Mouse (Mus musculus): ENCODE results near the gene Vezt.

Gene Vezt

GRCm38 (mm10) chr10:94049121-94049520, 13.5 kb upstream of the Vezt start:
- no peak for TF ChIP-seq GATA4 (IDR thresholded peaks at IDR 0.05; ENCODE audit: insufficient replicate concordance, low read length)

- TF ChIP-seq GATA4 (IDR thresholded peaks at IDR 0.05; ENCODE audit: insufficient replicate concordance, low read length), result peak; percentile 86; the same call in 1 of the 2 replicates
Measured at GRCm38 (mm10) chr10:94047845-94048559, 12.4 kb upstream of the Vezt start.

- TF ChIP-seq GATA4 (IDR thresholded peaks at IDR 0.05; ENCODE audit: insufficient replicate concordance, low read length), result no peak
Measured at GRCm38 (mm10) chr10:94047024-94047423, 11.4 kb upstream of the Vezt start.

GRCm38 (mm10) chr10:94045301-94045700, 9.7 kb upstream of the Vezt start:
- TF ChIP-seq GATA4 (IDR thresholded peaks at IDR 0.05; ENCODE audit: insufficient replicate concordance, low read length), result no peak

GRCm38 (mm10) chr10:94043908-94044307, 8.3 kb upstream of the Vezt start:
- TF ChIP-seq GATA4 (IDR thresholded peaks at IDR 0.05; ENCODE audit: insufficient replicate concordance, low read length), result no peak

GRCm38 (mm10) chr10:94038366-94039260, 3.0 kb upstream of the Vezt start:
- TF ChIP-seq GATA4 (IDR thresholded peaks at IDR 0.05; ENCODE audit: insufficient replicate concordance, low read length), result no peak

- no peak for TF ChIP-seq GATA4 (IDR thresholded peaks at IDR 0.05; ENCODE audit: insufficient replicate concordance, low read length)
Measured at GRCm38 (mm10) chr10:94037596-94037995, 2.0 kb upstream of the Vezt start.

GRCm38 (mm10) chr10:94037196-94037595, 1.6 kb upstream of the Vezt start:
- no peak for TF ChIP-seq GATA4 (IDR thresholded peaks at IDR 0.05; ENCODE audit: insufficient replicate concordance, low read length)

GRCm38 (mm10) chr10:94036375-94036758, 750 bp upstream of the Vezt start:
- no peak for TF ChIP-seq GATA4 (IDR thresholded peaks at IDR 0.05; ENCODE audit: insufficient replicate concordance, low read length)

- TF ChIP-seq GATA4 (IDR thresholded peaks at IDR 0.05; ENCODE audit: insufficient replicate concordance, low read length), result no peak
Measured at GRCm38 (mm10) chr10:94034876-94035657, 550 bp downstream of the Vezt start.

GRCm38 (mm10) chr10:94031164-94031563, 4.5 kb downstream of the Vezt start:
- TF ChIP-seq GATA4 (IDR thresholded peaks at IDR 0.05; ENCODE audit: insufficient replicate concordance, low read length), result no peak

GRCm38 (mm10) chr10:94028493-94028892, 7.1 kb downstream of the Vezt start:
- no peak for TF ChIP-seq GATA4 (IDR thresholded peaks at IDR 0.05; ENCODE audit: insufficient replicate concordance, low read length)

- TF ChIP-seq GATA4 (IDR thresholded peaks at IDR 0.05; ENCODE audit: insufficient replicate concordance, low read length), result no peak
Measured at GRCm38 (mm10) chr10:94025079-94025478, 10.5 kb downstream of the Vezt start.

- TF ChIP-seq GATA4 (IDR thresholded peaks at IDR 0.05; ENCODE audit: insufficient replicate concordance, low read length), result no peak
Measured at GRCm38 (mm10) chr10:94021059-94021458, 14.6 kb downstream of the Vezt start.

GRCm38 (mm10) chr10:94020587-94020986, 15.0 kb downstream of the Vezt start:
- no peak for TF ChIP-seq GATA4 (IDR thresholded peaks at IDR 0.05; ENCODE audit: insufficient replicate concordance, low read length)

All from liver, adult (tissue).